Mouse (Mus musculus) intestine, embryonic 14.5 days (tissue): ENCODE measurements at regions not wholly inside any gene's neighbourhood (a gene's known extent, or its start where the extent isn't known, plus 50 kb on each side); places are given as distances from the start of the nearest gene placed in this dataset.

Experiments used
- ATAC-seq: fragments of 200-750 bp; cut with Nextera tagmentation; replicated peaks from 2 replicates; pipeline ENCODE4 v1.8.0; 2017; ENCODE audit warnings: low read depth, moderate number of reproducible peaks, moderate TSS enrichment, moderate library complexity; ENCODE audit not compliant: low FRiP score, low TSS enrichment
- DNase-seq: peaks from one replicate; pipeline ENCODE4 v3.0.0-alpha.2; 2018; ENCODE audit warnings: low spot score
- H3K27ac ChIP-seq: fragments of 300-500 bp; sonication (generic); 2 replicates; pipeline ENCODE4 v1.5.1; 2014; ENCODE audit warnings: low read depth, mild to moderate bottlenecking, control low read depth
- H3K27me3 ChIP-seq: fragments of 300-500 bp; sonication (generic); replicated peaks from 2 replicates; pipeline ENCODE4 v1.6.1; 2014; ENCODE audit warnings: low read length, control low read depth; ENCODE audit not compliant: control insufficient read depth, insufficient read depth
- H3K36me3 ChIP-seq: fragments of 300-500 bp; sonication (generic); 2 replicates; pipeline ENCODE4 v1.6.1; 2014; ENCODE audit warnings: low read length, control low read depth; ENCODE audit not compliant: control insufficient read depth, insufficient read depth
- H3K4me1 ChIP-seq: fragments of 300-500 bp; sonication (generic); replicated peaks from 2 replicates; pipeline ENCODE4 v1.6.1; 2014; ENCODE audit warnings: low read length, control low read depth, mixed read lengths; ENCODE audit not compliant: control insufficient read depth, insufficient read depth
- H3K4me2 ChIP-seq: fragments of 300-500 bp; sonication (generic); 2 replicates; pipeline ENCODE4 v1.6.1; 2014; ENCODE audit warnings: low read length
- H3K4me3 ChIP-seq: fragments of 300-500 bp; sonication (generic); 2 replicates; pipeline ENCODE4 v1.5.1; 2014; ENCODE audit warnings: low read depth, low read length, control low read depth, mixed read lengths
- H3K9ac ChIP-seq: fragments of 300-500 bp; sonication (generic); 2 replicates; pipeline ENCODE4 v1.6.1; 2014; ENCODE audit warnings: mild to moderate bottlenecking, low read length
- H3K9me3 ChIP-seq: fragments of 300-500 bp; sonication (generic); 2 replicates; pipeline ENCODE4 v1.6.1; 2016; ENCODE audit warnings: low read length, control low read depth; ENCODE audit not compliant: control insufficient read depth
- WGBS: fragments of 180-500 bp; shearing (Covaris S2); extraction: QIAGEN DNeasy Blood & Tissue Kit; methylation state at CpG from one replicate; pipeline ENCODE4 v1.1.7; 2014; 5-methylcytosine and 5-hydroxymethylcytosine counted together

DNA sequence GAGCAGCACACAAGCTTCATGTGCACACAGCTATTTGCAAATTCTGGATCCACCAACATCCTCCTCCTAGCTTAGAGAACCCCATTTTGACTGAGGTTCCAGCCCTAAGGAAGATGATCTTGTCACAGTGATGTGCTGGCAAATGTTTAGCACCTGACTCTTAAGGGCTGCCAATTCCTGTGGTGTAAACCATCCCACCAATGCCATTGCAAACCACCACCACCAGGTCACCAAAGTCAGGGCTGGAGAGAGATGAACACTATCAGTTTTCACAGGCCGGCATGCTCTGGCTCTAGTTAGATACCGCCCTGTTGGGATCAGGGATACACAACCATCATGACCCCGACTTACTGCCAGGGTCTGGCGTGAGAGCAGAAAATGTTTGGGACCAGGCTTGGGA lies 125.9 kb downstream of the Slc38a6 start:
- no peak overlapping the region for H3K4me3 ChIP-seq
- H3K9me3 ChIP-seq = no peaks in the 10 kb centered on the region
- DNase-seq = no peak
- H3K27me3 ChIP-seq = no peaks in the 10 kb centered on the region
- peaks cover 3% of the 10 kb centered on the region; the same call in 1 of the 2 replicates for H3K4me1 ChIP-seq
- no peak overlapping the region for H3K4me2 ChIP-seq
- H3K36me3 ChIP-seq = no peaks in the 10 kb centered on the region
- 85% methylated on average over 4 of the region's 4 CpGs for WGBS
- no peak overlapping the region for H3K27ac ChIP-seq
- ATAC-seq = no peak
- H3K9ac ChIP-seq = no peak overlapping the region

DNA sequence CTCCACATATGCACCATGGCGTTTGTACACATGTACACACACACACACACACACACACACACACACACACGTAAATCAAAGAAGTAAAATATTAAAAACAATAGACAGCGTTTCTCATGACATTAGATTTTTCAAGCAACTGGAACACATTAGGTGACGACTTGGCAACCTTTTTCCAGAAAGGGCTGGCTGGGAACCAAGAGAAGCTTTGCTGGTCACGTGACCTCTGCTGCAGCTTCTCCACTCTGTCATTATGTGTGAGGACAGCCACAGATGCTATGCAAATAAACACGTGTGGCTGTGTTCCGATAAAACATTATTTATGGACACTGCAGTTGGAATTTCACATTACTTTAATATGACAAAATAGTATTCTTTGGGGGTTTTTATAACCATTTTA lies 124.3 kb downstream of the Slc38a6 start:
- Histone ChIP-seq H3K27me3 (no peaks in the 10 kb centered on the region), H3K4me2 (no peak overlapping the region), H3K36me3 (no peaks in the 10 kb centered on the region), H3K9ac (no peak overlapping the region), H3K27ac (no peak overlapping the region), H3K4me3 (no peak overlapping the region), H3K4me1 (peaks cover 3% of the 10 kb centered on the region; the same call in 1 of the 2 replicates), H3K9me3 (no peaks in the 10 kb centered on the region)
- DNase-seq (no peak), ATAC-seq (no peak)
- 56% methylated on average over 7 of the region's 7 CpGs for WGBS

DNA sequence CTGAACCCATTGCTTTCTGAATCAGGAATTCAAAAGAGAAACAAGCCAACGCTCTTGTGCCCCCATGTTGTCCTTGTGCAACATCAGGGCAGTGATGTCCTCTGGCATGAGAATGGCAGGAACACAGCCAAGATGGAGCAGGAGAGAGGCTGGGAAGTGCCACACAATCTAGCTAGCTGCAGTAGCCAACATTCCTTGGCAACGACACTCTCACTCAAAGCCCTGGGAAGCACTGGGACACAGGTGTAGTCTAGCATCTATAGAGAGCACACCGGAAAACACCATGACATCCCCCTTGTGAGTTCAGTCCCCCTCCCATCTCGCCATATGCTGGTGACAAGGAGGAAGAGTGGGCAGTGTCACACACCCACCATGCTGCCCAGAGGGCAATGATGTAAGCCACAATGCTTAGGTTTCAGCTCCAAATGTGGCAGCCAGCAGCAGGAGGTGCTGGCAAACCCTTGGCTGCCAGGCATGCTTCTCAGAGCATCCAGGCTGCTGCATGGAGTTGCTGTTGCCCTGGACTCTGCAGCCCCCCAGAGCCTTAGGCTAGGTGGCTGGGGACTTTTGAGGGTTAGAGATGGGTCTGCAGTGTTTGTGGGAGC lies 123.0 kb downstream of the Slc38a6 start:
- ATAC-seq (no peak), DNase-seq (no peak)

DNA sequence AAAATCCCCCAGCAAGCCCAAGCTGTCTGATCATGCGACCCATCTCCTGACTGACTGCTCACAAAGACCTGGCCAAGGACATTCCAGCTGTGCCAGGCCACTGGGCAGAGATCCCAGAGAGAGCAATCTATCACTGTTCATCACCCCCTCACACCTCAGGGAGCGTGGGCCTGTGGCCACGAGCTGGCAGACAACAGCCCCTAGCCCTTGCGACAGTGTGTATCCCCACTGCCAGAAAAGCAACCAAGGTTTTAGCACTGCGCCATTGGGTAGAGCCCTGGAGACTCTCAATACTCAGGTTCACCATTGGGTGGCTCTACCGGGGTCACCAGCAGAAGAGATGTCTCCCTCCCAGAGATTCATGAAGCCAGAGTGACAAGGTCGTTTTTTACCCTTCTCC lies 122.0 kb downstream of the Slc38a6 start:
- Histone ChIP-seq H3K36me3 (no peaks in the 10 kb centered on the region), H3K27ac (no peak overlapping the region), H3K4me1 (peaks cover 12% of the 10 kb centered on the region), H3K27me3 (no peaks in the 10 kb centered on the region), H3K4me3 (no peak overlapping the region), H3K9me3 (no peaks in the 10 kb centered on the region), H3K4me2 (no peak overlapping the region), H3K9ac (no peak overlapping the region)
- no peak for ATAC-seq
- WGBS = 75% methylated on average over 7 of the region's 7 CpGs
- DNase-seq = no peak

More for the DNA sequence above, 123.0 kb downstream of the Slc38a6 start:
- Histone ChIP-seq H3K27ac (no peak overlapping the region), H3K36me3 (no peaks in the 10 kb centered on the region), H3K9me3 (no peaks in the 10 kb centered on the region), H3K27me3 (no peaks in the 10 kb centered on the region), H3K4me2 (no peak overlapping the region), H3K4me1 (peaks cover 9% of the 10 kb centered on the region), H3K9ac (no peak overlapping the region), H3K4me3 (no peak overlapping the region)
- 85% methylated on average over 4 of the region's 4 CpGs for WGBS

DNA sequence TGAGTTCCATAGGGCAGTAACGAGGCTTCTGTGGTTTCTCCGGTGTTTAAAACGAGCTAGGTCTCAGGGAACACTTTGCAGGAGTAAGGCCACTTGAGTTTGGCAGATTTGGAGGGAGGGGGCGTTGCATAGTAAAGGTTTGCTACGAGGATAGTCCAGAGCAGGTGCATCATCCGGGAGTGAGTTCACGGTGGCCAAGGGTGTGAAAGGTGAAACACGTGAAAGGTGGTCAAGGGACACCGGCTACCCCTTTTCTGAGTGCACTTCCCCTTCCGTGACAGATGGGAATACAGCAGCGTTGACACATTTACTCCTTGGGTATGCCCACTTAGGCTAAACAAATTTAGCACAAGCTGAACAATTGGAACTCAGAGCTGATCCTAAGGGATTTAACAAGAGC lies 121.6 kb downstream of the Slc38a6 start:
- Histone ChIP-seq H3K4me3 (no peak overlapping the region), H3K9me3 (no peaks in the 10 kb centered on the region), H3K9ac (no peak overlapping the region), H3K27ac (no peak overlapping the region), H3K4me2 (no peak overlapping the region), H3K36me3 (no peaks in the 10 kb centered on the region), H3K4me1 (peaks cover 11% of the 10 kb centered on the region), H3K27me3 (no peaks in the 10 kb centered on the region)
- ATAC-seq = no peak
- WGBS = 80% methylated on average over 11 of the region's 11 CpGs
- no peak for DNase-seq

DNA sequence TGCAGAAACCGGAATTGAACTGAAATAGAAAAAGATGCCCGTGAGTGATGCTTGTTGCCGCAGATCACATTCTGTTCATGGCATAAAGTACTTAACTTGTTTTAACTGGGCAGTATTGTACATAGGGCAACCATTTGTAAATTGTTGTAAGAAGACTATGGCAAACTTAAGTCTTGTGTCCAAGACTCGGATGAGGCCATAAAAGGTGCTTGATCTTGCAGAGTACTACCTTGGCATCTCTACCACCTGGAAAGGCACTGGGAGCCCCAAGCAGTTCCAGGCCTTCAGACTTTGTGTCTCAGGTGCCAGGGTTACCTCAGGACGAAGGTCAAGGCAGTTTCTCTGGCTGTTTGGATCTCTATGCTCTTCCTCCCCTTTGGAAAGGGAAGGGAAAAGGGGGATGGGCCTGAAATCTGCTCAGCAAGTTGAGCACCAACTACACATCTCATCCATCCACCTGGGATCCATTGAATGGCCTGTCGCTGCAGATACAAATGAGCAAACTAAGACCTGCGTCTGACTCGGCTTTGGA lies 120.0 kb downstream of the Slc38a6 start:
- Histone ChIP-seq H3K4me3 (no peak overlapping the region), H3K9me3 (no peaks in the 10 kb centered on the region), H3K9ac (no peak overlapping the region), H3K4me2 (no peak overlapping the region), H3K36me3 (no peaks in the 10 kb centered on the region), H3K27ac (no peak overlapping the region), H3K27me3 (no peaks in the 10 kb centered on the region), H3K4me1 (peaks cover 11% of the 10 kb centered on the region; the same call in 1 of the 2 replicates)
- DNase-seq (no peak), ATAC-seq (no peak)
- 85% methylated on average over 8 of the region's 8 CpGs for WGBS

DNA sequence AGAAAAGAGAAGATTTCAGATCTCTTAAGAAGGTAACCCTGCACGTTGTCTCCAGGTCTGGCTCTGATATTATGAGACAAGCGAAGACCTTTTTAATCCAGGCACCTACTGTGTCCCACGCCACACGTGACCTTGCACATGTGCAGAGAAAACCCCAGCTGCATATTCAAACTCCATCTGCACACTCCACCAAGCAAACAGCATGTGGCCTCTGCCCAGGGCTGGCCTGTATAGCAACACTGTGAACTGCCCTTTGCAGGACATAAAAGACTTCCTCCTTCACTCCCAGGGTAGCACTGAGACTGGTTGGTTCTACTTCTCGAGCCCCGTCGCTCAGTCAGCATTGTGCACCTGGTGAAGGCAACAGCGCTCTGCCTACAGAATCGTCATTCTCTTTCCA lies 119.0 kb downstream of the Slc38a6 start:
- Histone ChIP-seq H3K27me3 (no peaks in the 10 kb centered on the region), H3K27ac (no peak overlapping the region), H3K4me2 (no peak overlapping the region), H3K36me3 (no peaks in the 10 kb centered on the region), H3K4me3 (no peak overlapping the region), H3K4me1 (peaks cover 11% of the 10 kb centered on the region; the same call in 1 of the 2 replicates), H3K9me3 (no peaks in the 10 kb centered on the region), H3K9ac (no peak overlapping the region)
- ATAC-seq = no peak
- WGBS = 80% methylated on average over 9 of the region's 9 CpGs
- no peak for DNase-seq

DNA sequence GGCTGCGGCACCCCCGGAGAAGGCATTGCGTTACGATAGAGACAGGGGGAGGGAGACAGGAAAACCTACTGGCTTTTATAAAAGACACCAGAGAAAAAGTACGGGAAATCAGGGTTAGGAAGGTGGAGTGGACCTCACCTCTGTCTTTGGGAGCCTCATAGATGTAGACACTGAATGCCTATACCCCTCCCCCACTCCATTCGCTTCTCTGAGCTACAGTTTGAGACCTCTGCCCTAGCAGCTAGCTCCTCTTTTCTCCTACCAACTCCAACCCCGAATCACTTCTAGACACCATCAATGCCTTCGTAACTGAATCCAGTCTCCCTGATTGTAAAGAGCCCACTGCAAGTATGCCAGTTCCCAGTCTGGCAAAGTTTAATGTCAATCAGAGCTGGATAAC lies 118.5 kb downstream of the Slc38a6 start:
- ATAC-seq (no peak), DNase-seq (no peak)
- WGBS = 45% methylated on average over 8 of the region's 8 CpGs
- no peak overlapping the region for H3K27ac ChIP-seq
- 0 out of 2 replicates have a peak overlapping the region, but pooled peaks have one; percentile 13 for H3K4me2 ChIP-seq
- peaks cover 11% of the 10 kb centered on the region; the same call in 1 of the 2 replicates for H3K4me1 ChIP-seq
- H3K9ac ChIP-seq = no peak overlapping the region
- H3K27me3 ChIP-seq = no peaks in the 10 kb centered on the region
- H3K4me3 ChIP-seq = no peak overlapping the region
- H3K36me3 ChIP-seq = no peaks in the 10 kb centered on the region
- H3K9me3 ChIP-seq = no peaks in the 10 kb centered on the region

DNA sequence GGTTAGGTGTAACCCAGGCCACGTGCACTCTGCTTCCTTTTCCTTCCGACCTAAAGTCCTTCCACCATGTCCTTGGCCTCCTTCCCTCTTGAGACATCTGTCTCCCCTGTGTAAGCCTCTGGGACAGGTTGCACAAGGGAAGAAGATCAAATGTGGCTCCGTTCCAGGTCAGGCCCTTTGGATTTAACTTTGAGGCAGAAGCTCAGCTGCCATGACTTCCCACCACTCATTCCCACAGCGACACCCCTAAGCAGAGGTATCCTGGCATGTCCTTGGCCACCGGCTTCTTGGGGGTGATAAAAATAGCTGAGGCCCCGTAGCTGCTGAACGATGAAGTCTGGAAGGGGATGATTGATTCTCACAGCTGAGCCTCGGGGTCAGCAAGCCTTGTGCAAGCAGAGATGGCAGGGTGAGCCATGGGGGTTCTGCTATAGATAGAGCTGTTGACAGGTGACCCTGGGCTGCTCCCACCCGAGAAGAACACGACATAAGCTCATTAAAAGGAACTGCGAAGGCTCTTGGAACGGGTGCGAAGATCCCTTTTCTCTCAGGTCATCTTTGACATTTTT lies 117.4 kb downstream of the Slc38a6 start:
- Histone ChIP-seq H3K36me3 (no peaks in the 10 kb centered on the region), H3K4me3 (no peak overlapping the region), H3K27me3 (no peaks in the 10 kb centered on the region), H3K27ac (no peak overlapping the region), H3K4me2 (no peak overlapping the region), H3K4me1 (peaks cover 11% of the 10 kb centered on the region; the same call in 1 of the 2 replicates), H3K9me3 (no peaks in the 10 kb centered on the region), H3K9ac (no peak overlapping the region)
- DNase-seq (no peak), ATAC-seq (no peak)
- WGBS = 50% methylated on average over 13 of the region's 13 CpGs
